26 mouse cellular contexts compared by ENCODE assay signal in genomic region chr15:91566784-91567183, GRCm38 (mm10). TPM values are rescaled to one million over a fixed set of nuclear protein-coding genes. Genes with fewer than 3 reads are reported as not detected.
A peak's percentile ranks its signal among the peaks of the same experiment; 100 is the strongest.
DNase-seq lines count a peak whose midpoint lies in the region; ATAC-seq lines count a peak whose summit lies in the region.
"Had no signal": no experiment of that assay in that cellular context is flagged by ENCODE, and none has a peak within 500 bp of the region (broad histone marks: within the 10 kb centered on the region; RNA-seq: fewer than 3 reads in every experiment).

No protein-coding gene starts in this region.

- H3K36me3 ChIP-seq in intestine, embryonic 15.5 days: no peaks in the 10 kb centered on the region
- H3K36me3 ChIP-seq: forebrain, embryonic 10.5 days; G1E; heart, embryonic 10.5 days; heart, embryonic 13.5 days; hindbrain, embryonic 12.5 days; hindbrain, embryonic 15.5 days had no signal

- no peaks in the 10 kb centered on the region for H3K9me3 ChIP-seq in intestine, embryonic 15.5 days
- H3K9me3 ChIP-seq: forebrain, embryonic 10.5 days; forebrain, embryonic 13.5 days; heart, embryonic 10.5 days; heart, embryonic 13.5 days; hindbrain, embryonic 12.5 days; hindbrain, embryonic 15.5 days had no signal

- no peak overlapping the region for H3K9ac ChIP-seq in intestine, embryonic 15.5 days
- H3K9ac ChIP-seq: forebrain, embryonic 13.5 days; heart, embryonic 13.5 days; hindbrain, embryonic 12.5 days; hindbrain, embryonic 15.5 days had no signal

- DNase-seq in kidney, adult 9 months: peak; percentile 23
- no peak for DNase-seq in kidney, postnatal 4 days
- DNase-seq in large intestine, adult 2 months (ENCODE audit: low read depth, low spot score): peak; percentile 87
- DNase-seq in c-Kit-positive CD71-positive TER-119-positive erythroid progenitor cells, embryonic 14.5 days (ENCODE audit: low spot score): no peak
- no peak for DNase-seq in left cerebral cortex, adult 9 months (ENCODE audit: low spot score in 2 of 2)
- DNase-seq: adrenal gland, adult 2 months; adrenal gland, postnatal 14 days; cerebellum, adult 18-20 months; cerebellum, adult 9-10 months; cerebellum, postnatal 14 days; gastrocnemius, postnatal 10 days; gastrocnemius, postnatal 36 days; heart, adult 2 months had no signal

- 0 out of 2 replicates have a peak overlapping the region, but pooled peaks have one; percentile 27 for H3K27ac ChIP-seq in intestine, embryonic 15.5 days
- H3K27ac ChIP-seq: forebrain, embryonic 10.5 days; forebrain, embryonic 13.5 days; heart, adult 2 months; heart, embryonic 10.5 days; heart, embryonic 13.5 days; hindbrain, embryonic 12.5 days; hindbrain, embryonic 15.5 days had no signal

- H3K4me1 ChIP-seq in intestine, embryonic 15.5 days (replicated peaks): no peaks in the 10 kb centered on the region

- peak; percentile 77 for ATAC-seq in intestine, embryonic 15.5 days
- no peak for ATAC-seq in megakaryocyte, adult 5-6 weeks (ENCODE audit: poor library complexity, severe bottlenecking)
- ATAC-seq: forebrain, embryonic 13.5 days; forebrain, embryonic 16.5 days had no signal

- no peak overlapping the region for H3K4me3 ChIP-seq in intestine, embryonic 15.5 days (replicated peaks)
- H3K4me3 ChIP-seq: forebrain, embryonic 10.5 days; forebrain, embryonic 13.5 days; heart, adult 2 months; heart, embryonic 10.5 days; heart, embryonic 13.5 days; hindbrain, embryonic 12.5 days; hindbrain, embryonic 15.5 days had no signal

- H3K27me3 ChIP-seq in intestine, embryonic 15.5 days (replicated peaks): no peaks in the 10 kb centered on the region; the same call in 1 of the 2 replicates
- H3K27me3 ChIP-seq: CH12.LX; hindbrain, embryonic 15.5 days had no signal

- WGBS in intestine, embryonic 15.5 days: 49% methylated on average over 8 of the region's 8 CpGs
- WGBS in large intestine, adult 2 months: 26% methylated on average over 8 of the region's 8 CpGs

- H3K4me2 ChIP-seq in intestine, embryonic 15.5 days (replicated peaks): no peak overlapping the region
- H3K4me2 ChIP-seq: forebrain, embryonic 13.5 days; heart, embryonic 13.5 days; hindbrain, embryonic 12.5 days; hindbrain, embryonic 15.5 days had no signal

RNA-seq across cellular contexts. Expression of gene Slc2a13, which starts 6.3 kb away (rescaled TPM):
- 1.1 and 1.2 TPM in 2 replicates for polyA plus RNA-seq in intestine, embryonic 15.5 days (2015; fragmentation: Nextera tagmentation; extraction: Ambion mirVana)
- 0.99 and 1.2 TPM in 2 replicates for polyA plus RNA-seq in large intestine, adult 2 months (2012; rRNA removed)
- total RNA-seq in megakaryocyte, adult 5-6 weeks (2015): not detected in 2 replicates
- total RNA-seq in megakaryocyte, adult 5-6 weeks (2017): 0.07 TPM in 1 of 2 replicates, not detected in the other
- total RNA-seq: CH12.LX; granulocyte monocyte progenitor cell, adult 5-6 weeks; hematopoietic stem cell, adult 5-6 weeks had no signal
- polyA plus RNA-seq: G1E had no signal

Comparison
In these comparisons a context has a peak if more than half of its experiments do, and no peak if none do; other contexts are left out.
1. DNase-seq: peak in kidney, adult 9 months (single experiment) and large intestine, adult 2 months (single experiment); none in kidney, postnatal 4 days (0 of 2), c-Kit-positive CD71-positive TER-119-positive erythroid progenitor cells, embryonic 14.5 days (single experiment) and left cerebral cortex, adult 9 months (0 of 2).